Mouse (Mus musculus) urinary bladder, postnatal 25 days (tissue): Measurements from ENCODE around the gene Pex6.

ENCODE experiments used
- DNase-seq: peaks from one replicate; pipeline ENCODE4 v3.0.0; 2022; ENCODE audit warnings: low spot score

Gene Pex6

DNA sequence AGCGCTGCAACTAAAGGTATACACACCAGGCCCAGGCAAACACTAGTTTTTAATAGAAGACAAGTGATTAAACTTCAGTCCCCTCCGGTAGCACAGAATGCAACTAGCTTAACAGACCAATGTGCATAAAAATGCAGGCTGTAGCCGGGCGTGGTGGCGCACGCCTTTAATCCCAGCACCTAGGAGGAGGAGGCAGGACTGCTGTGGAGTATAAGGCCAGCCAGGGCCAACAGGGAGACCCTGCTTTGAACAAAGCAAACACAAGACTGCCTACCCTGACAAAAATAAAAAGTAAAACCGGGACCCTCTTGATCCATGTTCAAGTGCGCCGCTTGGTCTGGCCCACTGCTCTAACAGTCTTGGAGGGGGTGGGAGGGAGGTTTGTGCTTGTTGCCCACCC lies 63.8 kb downstream of the Pex6 start:
- DNase-seq: no peak
